Mouse (Mus musculus) left cerebral cortex, postnatal 36 days (tissue): Measurements from ENCODE around the gene Olfr1311. TPM values are rescaled to one million over a fixed set of nuclear protein-coding genes. Genes with fewer than 3 reads are reported as not detected.
"Not testable (repeated sequence)": the region's sequence is repeated elsewhere in the genome, so short reads cannot be mapped to it uniquely, and the experiment has no call there.

ENCODE experiments used
- DNase-seq, 2 experiments: peaks; one replicate each; pipeline ENCODE4 v3.0.0; 2021 to 2022; ENCODE audit warnings: low spot score in 2 of 2, mixed read lengths in 1 of 2
- intact Hi-C: fragments of 180-260 bp; cut with DNase I; formaldehyde crosslinking; loops from one replicate; pipeline ENCODE4 v1.15.1; 2025
- total RNA-seq, 2 experiments: library from RNA; stranded (reverse); gene quantifications; 2 replicates each; pipeline ENCODE4 v1.2.3; 2021

Gene Olfr1311
- total RNA-seq, result not detected

- intact Hi-C loops, result no loop called here
These were observed at the start of gene Olfr1311 for GRCm38 (mm10) chr2:112024312-112024711. Gene Olfr1311 (minus strand): TSS chr2:112024412.

GRCm38 (mm10) chr2:112050138-112050537, 25.9 kb upstream of the Olfr1311 start, which contains the start of gene Olfr1312:
Gene Olfr1312 (minus strand): TSS chr2:112050238.
- intact Hi-C loops, result no loop called here
- DNase-seq, result no peak

More at GRCm38 (mm10) chr2:112024312-112024711, at the start of gene Olfr1311:
- DNase-seq, result no peak

GRCm38 (mm10) chr2:112026971-112027370, 2.8 kb upstream of the Olfr1311 start:
- DNase-seq, intact Hi-C loops: not testable (repeated sequence)

- intact Hi-C loops, result no loop called here
- DNase-seq, result no peak
These were observed 9.3 kb downstream of the Olfr1311 start for GRCm38 (mm10) chr2:112014900-112015299.

GRCm38 (mm10) chr2:112012608-112013007, 11.6 kb downstream of the Olfr1311 start, which contains the start of gene Olfr1310:
Gene Olfr1310 (minus strand): TSS chr2:112012708.
- DNase-seq, result no peak
- intact Hi-C loops, result no loop called here

GRCm38 (mm10) chr2:111990181-111990580, 34.0 kb downstream of the Olfr1311 start, which contains the start of gene Olfr1309:
Gene Olfr1309 (minus strand): TSS chr2:111990281.
- no peak for DNase-seq

More at GRCm38 (mm10) chr2:111990181-111990580, 34.0 kb downstream of the Olfr1311 start, which contains the start of gene Olfr1309:
- intact Hi-C loops, result no loop called here

Other genes starting within 250 kb of the Olfr1311 start
- gene Olfr1302, start 247.0 kb downstream of the Olfr1311 start, total RNA-seq, result not detected
- gene Olfr1303, start 204.1 kb downstream of the Olfr1311 start, total RNA-seq, result not detected
- not detected for gene Olfr1305, start 147.3 kb downstream of the Olfr1311 start, total RNA-seq
- not detected for gene Olfr1306, start 108.1 kb downstream of the Olfr1311 start, total RNA-seq
- under 1 TPM in 1 of 2 experiments, not detected in 1; 0.09 TPM for gene Olfr1307, start 75.0 kb downstream of the Olfr1311 start, total RNA-seq
- not detected for gene Olfr1308, start 59.5 kb downstream of the Olfr1311 start, total RNA-seq
- not detected for gene Olfr1309, start 34.1 kb downstream of the Olfr1311 start, total RNA-seq
- gene Olfr1310, start 11.7 kb downstream of the Olfr1311 start, total RNA-seq, result not detected
- gene Olfr1312, start 25.8 kb upstream of the Olfr1311 start, total RNA-seq, result not detected
- gene Olfr1313, start 53.4 kb upstream of the Olfr1311 start, total RNA-seq, result not detected
- gene Olfr1314, start 72.4 kb upstream of the Olfr1311 start, total RNA-seq, result not detected
- not detected for gene Olfr1315-ps1, start 91.0 kb upstream of the Olfr1311 start, total RNA-seq
- gene Olfr1316, start 110.6 kb upstream of the Olfr1311 start, total RNA-seq, result not detected
- not detected for gene Olfr1317, start 115.9 kb upstream of the Olfr1311 start, total RNA-seq
- not detected for gene Olfr1318, start 129.8 kb upstream of the Olfr1311 start, total RNA-seq
- gene Lpcat4, start 215.1 kb upstream of the Olfr1311 start, total RNA-seq, result 100 to 1,000 TPM; 162 to 163 TPM
- under 1 TPM in 1 of 2 experiments, not detected in 1; 0.20 TPM for gene Nutm1, start 234.9 kb upstream of the Olfr1311 start, total RNA-seq
- gene Nop10, start 237.5 kb upstream of the Olfr1311 start, total RNA-seq, result 10 to 100 TPM; 50.4 to 51.7 TPM
- 100 to 1,000 TPM; 114 to 134 TPM for gene Slc12a6, start 241.4 kb upstream of the Olfr1311 start, total RNA-seq
- gene Gm21985, start 241.9 kb upstream of the Olfr1311 start, total RNA-seq, result 1 to 10 TPM in 1 of 2 experiments, not detected in 1; 4.8 TPM